Comparison of ENCODE assay signal across 35 mouse cellular contexts in the genomic region with DNA sequence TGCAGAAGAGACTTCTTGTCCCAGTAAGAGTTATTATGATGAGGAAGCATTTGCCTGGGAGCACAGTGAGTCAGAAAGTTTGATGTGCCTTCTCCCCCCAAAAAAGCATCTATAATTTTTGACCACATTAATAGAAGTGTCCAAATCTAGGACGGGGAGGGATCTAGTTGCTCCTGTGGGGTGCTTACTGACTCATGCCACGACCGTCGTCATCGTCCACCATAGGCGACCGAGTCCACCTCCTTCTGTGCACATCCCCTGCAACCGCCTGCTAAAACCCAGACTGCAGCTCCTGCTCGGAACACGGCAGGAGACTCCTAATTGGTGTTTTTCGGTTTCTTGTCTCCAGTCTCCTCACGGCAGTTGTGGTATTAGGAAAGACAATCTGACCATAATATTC.
"Had no signal": no experiment of that assay in that cellular context is flagged by ENCODE, and none has a peak within 500 bp of the region (broad histone marks: within the 10 kb centered on the region; RNA-seq: fewer than 3 reads in every experiment).

No protein-coding gene starts in this region.

- H3K4me3 ChIP-seq: heart, embryonic 10.5 days; heart, embryonic 12.5 days; heart, embryonic 13.5 days; heart, embryonic 15.5 days; hindbrain, embryonic 10.5 days; hindbrain, embryonic 12.5 days; hindbrain, embryonic 13.5 days; hindbrain, embryonic 15.5 days; intestine, embryonic 15.5 days; kidney, embryonic 15.5 days; layer of hippocampus, adult 2 months had no signal

- H3K4me1 ChIP-seq: hindbrain, embryonic 13.5 days had no signal

- H3K4me2 ChIP-seq: heart, embryonic 11.5 days; heart, embryonic 12.5 days; heart, embryonic 13.5 days; heart, embryonic 15.5 days; hindbrain, embryonic 12.5 days; hindbrain, embryonic 13.5 days; hindbrain, embryonic 14.5 days; hindbrain, embryonic 15.5 days; intestine, embryonic 15.5 days; kidney, embryonic 15.5 days had no signal

- H3K27ac ChIP-seq: heart, embryonic 10.5 days; heart, embryonic 13.5 days; heart, embryonic 15.5 days; hindbrain, embryonic 10.5 days; hindbrain, embryonic 12.5 days; hindbrain, embryonic 13.5 days; hindbrain, embryonic 14.5 days; hindbrain, embryonic 15.5 days; hindbrain, postnatal 0 days; intestine, embryonic 15.5 days; kidney, embryonic 15.5 days; kidney, postnatal 0 days; layer of hippocampus, adult 2 months had no signal

- ATAC-seq: hindbrain, embryonic 16.5 days; hindbrain, postnatal 0 days; inflammation-experienced regulatory T-cells, adult 6 months; intestine, embryonic 15.5 days; intestine, embryonic 16.5 days; intestine, postnatal 0 days had no signal

- H3K27me3 ChIP-seq: heart, embryonic 12.5 days; heart, embryonic 13.5 days; heart, embryonic 15.5 days; hindbrain, embryonic 15.5 days; intestine, embryonic 15.5 days; kidney, embryonic 15.5 days had no signal

- H3K9ac ChIP-seq: heart, embryonic 12.5 days; heart, embryonic 13.5 days; heart, embryonic 15.5 days; hindbrain, embryonic 12.5 days; hindbrain, embryonic 13.5 days; hindbrain, embryonic 14.5 days; hindbrain, embryonic 15.5 days; intestine, embryonic 15.5 days; kidney, embryonic 15.5 days had no signal

- H3K9me3 ChIP-seq: heart, embryonic 10.5 days; heart, embryonic 12.5 days; heart, embryonic 13.5 days; heart, embryonic 15.5 days; hindbrain, embryonic 10.5 days; hindbrain, embryonic 12.5 days; hindbrain, embryonic 13.5 days; hindbrain, embryonic 15.5 days; intestine, embryonic 15.5 days; kidney, embryonic 15.5 days had no signal

- DNase-seq: heart, postnatal 10 days; heart, postnatal 14 days; heart, postnatal 36 days; heart, postnatal 4 days; kidney, adult 11 months; kidney, adult 18-20 months; kidney, adult 2 months; kidney, adult 8-10 months; kidney, adult 9 months; kidney, postnatal 10 days; kidney, postnatal 14 days; kidney, postnatal 25 days; kidney, postnatal 36 days; kidney, postnatal 4 days; layer of hippocampus, adult 9-11 months; layer of hippocampus, postnatal 36 days had no signal

- H3K36me3 ChIP-seq: heart, embryonic 12.5 days; heart, embryonic 13.5 days; heart, embryonic 15.5 days; hindbrain, embryonic 10.5 days; hindbrain, embryonic 12.5 days; hindbrain, embryonic 13.5 days; hindbrain, embryonic 15.5 days; intestine, embryonic 15.5 days; kidney, embryonic 15.5 days had no signal
